Mouse (Mus musculus) fibroblast of lung, adult 2 months (primary cell): ENCODE results near the gene Myog.
"Not testable (repeated sequence)": the region's sequence is repeated elsewhere in the genome, so short reads cannot be mapped to it uniquely, and the experiment has no call there.

Experiments used
- DNase-seq: peaks from one replicate; pipeline ENCODE4 v3.0.0-alpha.2; 2011; ENCODE audit warnings: low read depth

Myog gene

DNA sequence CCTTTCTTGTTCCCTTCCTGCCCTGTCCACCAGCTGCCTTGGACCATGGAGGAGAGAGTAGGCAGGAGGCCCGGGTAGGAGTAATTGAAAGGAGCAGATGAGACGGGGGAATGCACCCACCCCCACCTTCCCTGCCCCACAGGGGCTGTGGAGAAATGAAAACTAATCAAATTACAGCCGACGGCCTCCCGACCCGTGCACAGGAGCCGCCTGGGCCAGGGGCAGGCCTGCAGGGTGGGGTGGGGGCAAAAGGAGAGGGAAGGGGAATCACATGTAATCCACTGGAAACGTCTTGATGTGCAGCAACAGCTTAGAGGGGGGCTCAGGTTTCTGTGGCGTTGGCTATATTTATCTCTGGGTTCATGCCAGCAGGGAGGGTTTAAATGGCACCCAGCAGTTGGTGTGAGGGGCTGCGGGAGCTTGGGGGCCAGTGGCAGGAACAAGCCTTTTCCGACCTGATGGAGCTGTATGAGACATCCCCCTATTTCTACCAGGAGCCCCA lies at the start of gene Myog:
Myog (plus strand) TSS at position 392 of the 502 bp plus-strand sequence.
- DNase-seq: no peak

DNA sequence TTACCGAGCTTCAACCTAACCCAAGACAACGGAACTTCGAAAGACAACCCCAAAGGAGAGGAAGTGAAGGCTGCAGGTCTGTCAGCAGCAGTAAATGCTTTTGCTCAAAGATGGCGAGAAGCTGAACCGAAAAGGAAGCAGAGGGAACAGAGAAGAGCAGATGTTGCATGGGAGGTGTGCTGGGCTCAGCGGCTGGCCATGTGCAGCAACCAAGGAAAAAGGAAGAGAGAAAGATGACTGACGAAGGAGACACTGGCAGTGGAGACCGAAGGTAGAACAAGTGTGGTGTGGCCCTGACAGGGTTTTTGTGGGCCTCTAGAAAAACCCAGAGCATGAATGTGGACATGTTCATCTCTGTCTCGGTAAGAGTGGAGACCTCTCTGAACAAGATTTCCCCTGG lies 49.1 kb upstream of the Myog start:
- no peak for DNase-seq

DNA sequence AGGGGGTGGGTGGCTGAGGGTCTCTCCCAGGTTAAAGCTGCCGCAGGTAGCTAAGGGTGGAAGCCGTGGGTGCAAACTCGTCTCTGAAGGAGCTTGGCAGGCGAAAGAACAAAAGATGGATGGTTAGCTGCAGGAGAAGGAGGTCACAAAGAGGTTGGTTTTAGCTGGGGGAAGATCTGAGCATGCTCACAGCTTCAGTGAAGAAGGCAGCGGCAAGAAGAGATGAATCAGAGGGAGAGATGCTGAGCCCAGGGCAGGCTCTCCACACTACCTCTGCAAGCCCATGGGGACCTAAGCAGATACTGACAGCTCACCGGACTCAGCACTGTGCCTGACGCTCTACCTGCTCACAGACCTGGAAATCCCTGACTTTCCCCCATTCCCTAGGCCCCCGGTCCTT lies 48.5 kb upstream of the Myog start:
- DNase-seq: no peak

DNA sequence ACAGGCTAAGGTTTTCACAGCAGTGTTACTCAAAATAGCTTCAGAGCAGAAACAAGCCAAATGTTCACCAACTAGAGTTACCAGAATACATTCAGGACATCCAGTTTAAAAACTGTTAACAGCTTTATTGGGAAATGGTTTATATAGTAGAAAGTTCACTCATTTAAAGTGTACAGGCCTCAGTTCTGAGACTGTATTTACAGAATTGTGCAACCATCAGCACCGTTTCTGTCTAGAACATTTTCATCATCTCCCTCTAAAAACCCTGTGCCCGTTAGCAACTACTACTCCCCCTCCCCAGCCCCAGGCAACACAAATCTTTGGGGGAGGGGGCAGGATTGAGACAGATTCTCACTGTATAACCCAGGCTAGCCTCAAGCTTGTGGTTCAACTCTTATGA lies 47.5 kb upstream of the Myog start:
- no peak for DNase-seq

DNA sequence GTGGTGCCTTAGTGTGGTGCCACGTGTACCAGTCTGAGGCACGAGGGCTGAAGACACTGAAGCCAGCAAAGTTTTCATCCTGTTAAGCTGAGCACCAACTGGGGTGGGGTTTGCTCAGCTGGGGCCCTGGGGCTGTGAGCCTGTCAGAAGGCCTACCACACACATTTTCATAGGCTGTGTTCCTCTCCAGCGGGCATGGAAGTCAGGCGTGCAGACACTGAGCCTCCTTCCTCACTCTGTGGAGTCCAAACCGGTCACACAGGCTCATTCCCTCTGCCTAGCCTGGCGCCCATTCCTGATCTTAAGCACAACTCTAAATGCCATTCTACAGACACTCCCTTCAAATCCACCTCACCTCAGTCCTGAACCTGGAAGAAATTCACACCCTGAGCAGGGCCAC lies 46.3 kb upstream of the Myog start:
- DNase-seq: no peak

DNA sequence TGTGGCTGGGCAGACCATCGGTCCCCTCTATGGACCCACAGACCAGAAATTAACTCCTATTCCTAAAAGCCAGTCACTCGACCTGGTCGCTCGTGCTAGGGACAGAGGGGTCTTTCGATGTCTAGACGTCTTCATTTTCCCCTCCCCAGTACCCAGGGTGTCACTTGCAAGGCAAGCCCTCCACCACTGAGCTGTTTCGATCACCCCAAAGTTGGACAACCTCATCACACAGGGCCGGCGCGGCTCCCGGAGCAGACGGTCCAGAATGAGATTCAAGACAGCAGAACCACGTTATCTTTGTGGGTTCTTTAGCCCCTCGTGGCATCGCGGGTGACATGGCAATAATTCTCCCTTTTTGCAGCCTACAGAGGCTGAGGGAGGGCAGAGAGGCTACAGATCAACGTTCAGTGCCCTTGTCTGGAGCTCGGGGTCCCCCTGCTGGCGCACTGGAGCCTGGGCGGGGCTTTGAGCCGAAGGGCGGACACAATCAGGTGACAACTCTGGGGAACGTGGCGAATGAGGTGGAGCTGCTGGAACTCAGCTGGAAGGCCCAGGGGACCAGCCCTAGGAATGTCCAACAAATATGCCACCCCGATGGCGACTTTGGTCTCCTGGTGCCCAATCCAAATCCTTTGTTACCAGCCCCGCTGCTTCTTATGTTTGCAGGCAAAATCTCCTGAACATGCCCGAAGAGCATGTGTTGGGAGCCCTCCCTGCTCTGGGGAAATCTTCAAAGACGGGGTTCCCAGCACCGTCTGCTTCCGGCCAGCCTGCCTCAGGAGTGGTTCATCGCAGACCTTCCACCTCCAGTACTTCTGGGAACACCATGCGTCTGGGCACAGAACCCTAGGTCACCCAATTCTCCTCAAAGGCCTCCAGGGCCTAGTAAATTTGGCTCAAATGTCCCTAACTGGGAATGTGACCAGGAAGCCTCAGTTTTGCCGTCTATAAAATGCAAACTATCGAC lies 45.6 kb upstream of the Myog start:
- DNase-seq: peak; percentile 62

DNA sequence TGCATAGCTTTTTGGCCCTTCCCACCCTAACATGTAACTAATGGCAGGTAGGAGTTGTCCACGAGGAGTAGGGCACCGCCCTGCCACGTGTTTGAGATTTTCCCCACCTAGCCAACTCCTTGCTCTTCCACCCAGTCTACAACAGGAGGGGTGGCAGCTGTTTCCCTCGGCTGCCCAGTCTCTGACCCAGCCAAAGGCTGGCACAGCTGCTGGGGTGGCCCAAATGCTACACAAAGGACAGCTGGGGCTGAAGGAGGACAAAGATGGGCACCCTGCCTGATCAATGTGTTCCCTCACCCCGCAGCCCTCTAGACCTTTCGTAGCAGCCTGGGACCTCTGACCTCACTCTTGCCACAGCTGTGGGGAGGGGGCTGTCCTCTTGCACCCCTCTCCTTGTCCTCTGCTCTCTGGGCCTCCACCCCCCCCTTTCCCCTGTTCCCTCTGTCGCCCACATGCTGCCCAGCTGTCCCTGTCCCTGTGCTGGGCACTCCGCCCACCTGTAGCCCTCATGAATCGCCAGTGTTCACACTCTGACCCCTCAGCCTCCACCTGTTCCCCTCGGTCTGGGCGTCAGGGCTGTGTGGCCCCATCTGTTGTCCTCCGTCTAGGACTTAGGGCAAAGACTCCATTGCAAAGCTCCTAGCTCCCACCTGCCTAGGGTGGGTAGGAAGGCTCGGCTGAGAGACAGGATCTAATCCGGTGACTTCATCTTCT lies 44.6 kb upstream of the Myog start:
- no peak for DNase-seq

DNA sequence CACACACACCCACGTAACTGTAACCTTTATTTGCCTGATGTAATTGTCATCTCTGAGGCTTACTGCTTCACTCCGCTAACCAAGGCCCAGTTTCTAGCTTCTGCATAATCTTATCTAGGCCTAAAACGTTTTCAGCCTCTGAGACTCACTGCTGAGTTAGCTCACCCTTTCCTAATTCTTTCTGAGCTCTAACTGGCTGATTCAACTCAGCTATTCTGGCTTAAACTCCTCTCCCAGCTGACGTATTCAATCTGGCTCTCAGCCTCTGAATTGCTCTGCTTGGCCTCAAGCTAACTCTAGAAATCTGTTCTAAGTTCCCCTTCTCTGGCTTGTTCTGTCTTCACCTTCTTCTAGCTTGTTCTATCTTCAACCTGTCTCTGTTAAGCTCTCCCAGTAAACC lies 43.2 kb upstream of the Myog start:
- peak; percentile 50 for DNase-seq

DNA sequence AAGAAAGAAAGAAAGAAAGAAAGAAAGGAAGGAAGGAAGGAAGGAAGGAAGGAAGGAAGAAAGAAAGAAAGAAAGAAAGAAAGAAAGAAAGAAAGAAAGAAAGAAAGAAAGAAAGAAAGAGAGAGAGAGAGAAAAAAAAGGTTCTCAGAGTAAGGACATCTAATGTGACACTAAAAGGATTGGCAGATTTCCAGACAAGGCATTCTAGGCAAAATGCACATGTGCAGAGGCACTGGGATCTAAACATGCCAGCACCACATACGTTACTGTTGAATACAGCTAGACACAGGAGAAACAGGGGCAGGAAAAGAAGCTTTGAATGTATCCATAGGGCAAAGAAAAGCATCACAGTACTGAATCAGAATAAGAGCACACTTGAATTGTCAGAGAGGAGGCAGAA lies 40.1 kb upstream of the Myog start:
- not testable (repeated sequence) for DNase-seq

DNA sequence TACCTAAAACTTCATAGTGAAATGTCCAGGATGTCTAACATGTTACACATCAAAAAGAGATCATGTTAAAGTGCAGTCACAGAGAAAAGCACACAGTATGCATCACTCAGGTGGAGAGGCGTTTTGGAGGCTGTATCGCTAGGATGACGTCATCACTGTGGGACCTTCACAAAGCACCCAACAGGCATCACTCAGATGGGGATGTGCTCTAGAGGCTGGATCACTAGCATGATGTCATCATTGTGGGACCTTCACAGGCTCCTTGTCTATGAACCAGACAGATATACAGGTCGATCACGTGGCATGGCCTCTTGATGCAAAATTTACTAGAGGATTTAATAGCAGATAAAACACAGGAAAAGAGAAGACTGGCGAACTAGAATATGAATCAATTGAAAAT lies 25.4 kb upstream of the Myog start:
- DNase-seq: no peak

DNA sequence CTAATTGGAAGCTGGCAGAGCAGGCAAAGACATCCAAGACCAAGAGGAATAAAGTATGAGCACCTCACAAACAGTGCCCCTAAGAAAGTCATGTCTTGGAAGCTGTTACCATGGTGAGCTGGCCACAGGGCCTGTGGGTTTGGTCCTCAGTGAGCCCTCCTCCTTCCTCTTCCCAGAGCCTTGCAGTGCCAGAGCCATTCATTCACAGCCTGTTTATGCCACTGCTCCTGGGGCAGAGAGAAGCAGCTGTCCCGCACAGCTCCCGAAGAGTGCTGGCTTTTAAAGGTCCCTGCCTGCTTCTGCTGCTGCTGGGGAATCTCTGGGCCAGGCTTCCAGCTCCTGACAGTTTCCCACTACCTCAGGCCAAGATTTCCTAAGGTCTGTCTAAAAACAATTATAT lies 24.0 kb upstream of the Myog start:
- DNase-seq: no peak

DNA sequence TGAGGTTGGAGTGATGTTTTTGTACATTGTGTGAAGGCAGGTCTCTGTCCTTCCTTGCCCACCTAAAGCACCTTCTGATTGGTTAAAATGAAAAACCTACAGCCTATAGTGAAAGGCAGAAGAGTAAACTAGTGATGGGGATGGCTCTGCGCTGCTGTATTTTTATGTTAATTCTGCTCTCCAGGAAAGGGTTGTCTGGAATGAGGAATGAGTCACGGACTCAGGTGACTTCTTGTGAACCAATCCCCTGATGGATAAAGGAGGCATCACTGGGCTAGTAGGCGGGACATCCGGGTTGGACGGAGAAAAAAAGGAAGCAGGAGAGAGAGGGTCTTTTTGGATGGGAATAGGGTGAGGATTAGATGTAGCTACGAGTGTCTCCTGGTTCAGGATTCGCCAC lies 19.8 kb upstream of the Myog start:
- no peak for DNase-seq

DNA sequence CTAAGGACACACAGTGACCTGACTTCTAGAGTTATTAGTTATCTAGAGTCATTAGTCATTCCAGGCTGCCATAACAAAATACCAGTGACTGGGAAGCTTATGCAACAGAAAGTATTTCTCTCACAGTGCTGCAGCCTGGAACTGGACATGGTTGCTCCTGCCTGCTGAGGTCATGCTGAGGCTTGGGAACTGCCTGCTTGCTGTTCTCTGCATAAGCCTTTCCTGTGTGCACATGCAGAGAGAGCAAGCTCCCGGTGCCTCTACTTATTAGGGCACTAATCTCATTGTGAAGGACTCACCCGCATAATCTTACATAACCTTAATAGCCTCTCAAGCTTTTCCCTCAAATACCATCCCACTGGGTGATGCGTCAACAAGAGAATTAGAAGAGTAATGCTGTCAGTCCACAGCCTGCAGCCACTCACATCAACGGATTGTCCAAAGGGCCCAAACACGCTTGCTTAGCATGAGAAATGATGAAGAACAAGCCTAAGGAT lies 17.0 kb upstream of the Myog start:
- no peak for DNase-seq

DNA sequence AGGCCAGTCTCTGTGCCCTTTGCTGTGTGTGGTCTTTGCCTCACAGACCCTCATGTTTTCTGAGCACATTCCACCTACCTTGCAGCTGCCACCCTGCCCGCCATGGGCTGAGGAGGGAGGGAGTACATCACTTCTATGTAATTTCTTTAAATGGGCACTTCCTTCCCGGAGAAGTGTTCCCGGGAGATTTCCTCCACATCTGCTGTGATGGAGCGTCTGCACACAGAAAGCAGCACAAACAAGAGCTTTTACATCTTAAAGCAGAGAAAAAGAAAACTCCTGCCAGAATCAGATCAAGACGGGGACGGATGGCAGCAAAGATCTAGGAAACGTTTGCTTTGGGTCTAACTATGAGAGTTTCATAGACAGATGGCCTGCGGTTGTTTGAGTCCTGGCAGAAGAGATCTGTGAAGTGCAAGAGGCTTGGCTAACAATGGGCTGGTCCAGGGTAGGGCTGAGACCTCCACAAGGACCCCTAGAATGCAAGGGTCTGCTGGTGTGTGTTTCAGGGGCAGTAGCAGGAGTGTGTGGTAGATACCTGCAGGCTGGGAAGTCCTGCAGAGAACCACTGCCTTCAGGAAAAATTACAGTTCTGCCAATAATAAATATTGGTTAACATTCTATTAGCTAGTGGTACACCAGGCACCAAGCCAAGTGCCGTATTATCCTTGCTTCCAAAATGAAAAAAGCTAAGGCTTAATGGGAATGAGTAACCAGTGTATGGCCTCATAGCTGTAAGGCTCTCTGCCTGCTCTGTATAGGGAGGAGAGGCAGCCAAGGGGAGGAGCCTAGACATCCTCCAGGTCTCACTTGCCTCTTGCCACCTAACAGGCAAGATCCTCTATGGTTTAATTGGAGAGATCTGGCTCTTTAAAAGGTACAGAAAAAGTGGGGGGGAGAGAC lies 16.0 kb upstream of the Myog start:
- no peak for DNase-seq

DNA sequence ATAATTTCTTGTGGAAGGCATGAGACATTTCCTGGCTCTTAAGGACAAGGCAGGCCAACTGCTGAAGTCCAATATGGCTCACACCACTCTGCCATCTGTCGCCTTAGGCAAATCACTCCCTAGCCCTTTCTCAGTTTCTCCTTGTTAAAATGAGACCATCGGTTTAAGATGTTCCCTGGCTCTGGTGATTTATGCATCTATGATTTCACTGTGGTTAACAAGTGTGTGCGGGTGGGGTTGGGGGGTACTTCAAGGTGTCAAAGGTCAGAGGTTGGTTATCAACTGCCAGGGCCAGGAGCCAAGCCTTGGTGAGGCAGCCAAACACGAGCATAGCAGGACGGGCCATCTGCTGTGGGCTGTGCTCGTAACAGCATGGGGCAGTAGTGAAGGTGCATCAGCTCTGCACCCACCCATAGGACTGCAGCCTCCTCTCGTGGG lies 15.3 kb upstream of the Myog start:
- no peak for DNase-seq

DNA sequence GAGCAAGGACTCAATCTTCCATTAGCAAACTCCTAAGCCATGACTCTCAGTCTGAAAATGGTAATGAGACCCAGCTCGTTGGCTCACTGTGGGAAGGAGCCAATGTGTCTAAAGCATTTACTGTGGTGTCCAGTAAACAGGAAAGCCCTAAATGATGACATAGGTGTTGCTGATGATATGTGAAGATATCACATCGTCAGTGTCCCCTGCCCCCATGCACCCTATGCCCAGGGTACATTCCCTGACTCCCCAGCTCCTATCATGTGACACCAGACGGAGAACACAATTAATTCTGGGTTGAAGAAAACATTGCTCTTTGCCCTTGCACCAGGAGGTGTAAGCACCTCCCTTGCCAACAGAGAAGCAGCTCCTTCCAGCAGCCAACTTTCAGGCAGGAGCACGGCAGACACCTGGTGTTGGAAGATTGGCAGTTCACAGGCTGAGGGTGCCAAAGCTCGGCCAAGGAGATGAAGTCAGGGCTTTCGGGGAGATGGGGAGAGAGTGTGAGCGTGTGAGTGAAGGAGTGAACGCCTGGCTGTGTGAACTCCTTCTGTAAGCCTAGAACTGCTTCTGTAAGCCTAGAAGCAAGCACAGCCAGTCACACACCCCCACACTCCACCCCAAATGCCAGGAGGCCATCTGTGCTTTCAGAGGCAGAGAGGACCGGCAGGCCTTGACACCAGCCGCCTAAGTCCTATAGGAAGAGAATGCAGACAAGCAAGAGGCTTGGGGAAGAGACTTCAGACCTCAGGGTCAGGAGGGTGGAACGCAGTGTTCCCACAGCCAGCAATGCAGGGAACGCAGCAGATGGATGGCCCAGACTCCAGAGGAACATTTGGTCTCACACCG lies 13.9 kb upstream of the Myog start:
- DNase-seq: no peak

DNA sequence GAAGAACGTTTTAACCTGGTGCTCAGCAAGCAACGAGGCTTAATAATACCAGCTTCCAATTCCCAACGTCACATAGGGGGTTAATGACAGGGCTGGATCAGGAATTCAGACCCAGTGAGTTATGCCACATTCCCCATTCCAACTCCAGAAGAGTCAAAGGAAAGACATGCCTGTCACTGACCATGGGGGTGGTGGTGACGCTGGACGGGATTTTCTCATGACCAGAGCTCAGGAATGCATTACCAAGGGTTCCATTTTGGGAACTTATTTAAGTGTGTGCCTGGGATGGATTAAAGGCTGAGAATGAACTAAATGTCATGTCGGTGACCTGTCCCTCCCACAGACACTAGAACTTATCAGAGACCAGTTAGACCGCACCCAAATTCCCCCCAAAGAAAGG lies 13.0 kb upstream of the Myog start:
- no peak for DNase-seq

DNA sequence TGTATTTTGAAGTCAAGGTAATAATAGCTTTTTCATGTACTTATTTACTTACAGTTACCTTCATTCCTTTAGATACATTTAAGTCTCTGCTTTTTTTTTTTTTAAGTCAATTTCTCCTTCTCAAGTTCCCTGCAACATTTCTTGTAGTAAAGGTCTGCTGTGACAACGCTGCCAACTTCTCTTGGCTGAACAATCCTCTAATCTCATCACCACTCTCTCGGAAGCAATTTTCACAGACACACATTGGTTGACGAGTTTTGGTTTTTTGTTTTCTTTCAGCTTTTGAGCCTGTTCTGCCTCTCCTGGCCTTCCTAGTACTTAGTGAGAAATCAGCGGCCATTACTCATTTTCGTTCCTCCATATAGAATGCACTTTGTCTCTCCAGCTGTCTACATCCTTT lies 9.6 kb upstream of the Myog start:
- DNase-seq: no peak

DNA sequence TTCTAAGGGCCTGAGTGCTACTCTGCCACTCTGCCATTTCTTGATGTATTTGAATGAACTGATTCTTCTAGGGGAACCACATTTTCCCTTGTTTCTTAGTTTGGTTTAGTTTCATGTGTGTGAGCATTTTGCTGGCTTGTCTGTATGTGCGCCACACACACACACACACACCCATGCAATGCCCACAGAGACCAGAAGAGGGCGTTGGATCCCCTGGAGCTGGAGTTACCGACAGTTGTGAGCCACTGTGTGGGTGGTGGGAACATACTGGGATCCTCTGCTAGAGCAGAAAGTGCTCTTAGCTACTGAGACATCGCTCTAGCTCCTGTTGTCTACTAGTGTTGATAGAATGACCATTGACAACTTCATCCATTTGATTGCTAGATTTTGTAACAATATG lies 8.2 kb upstream of the Myog start:
- no peak for DNase-seq

DNA sequence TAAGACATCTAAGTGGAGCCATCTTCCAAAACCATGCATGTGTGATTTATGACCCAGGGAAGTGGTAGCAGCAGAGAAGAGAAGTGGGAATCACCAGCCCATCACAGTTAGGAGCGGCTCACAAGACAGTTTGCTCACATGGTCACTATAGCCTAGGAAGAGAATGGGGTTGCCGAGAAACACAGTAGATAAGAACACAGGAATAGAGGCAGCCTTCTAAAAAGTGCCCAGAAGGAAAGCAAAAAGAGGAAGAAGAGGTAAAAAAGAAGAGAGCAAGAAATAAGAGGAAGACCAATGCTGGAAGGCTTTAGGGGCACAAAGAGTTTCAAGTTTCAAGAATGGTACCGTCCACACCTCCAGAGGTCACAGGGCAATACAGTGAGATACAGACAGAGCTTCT lies 7.4 kb upstream of the Myog start:
- no peak for DNase-seq

DNA sequence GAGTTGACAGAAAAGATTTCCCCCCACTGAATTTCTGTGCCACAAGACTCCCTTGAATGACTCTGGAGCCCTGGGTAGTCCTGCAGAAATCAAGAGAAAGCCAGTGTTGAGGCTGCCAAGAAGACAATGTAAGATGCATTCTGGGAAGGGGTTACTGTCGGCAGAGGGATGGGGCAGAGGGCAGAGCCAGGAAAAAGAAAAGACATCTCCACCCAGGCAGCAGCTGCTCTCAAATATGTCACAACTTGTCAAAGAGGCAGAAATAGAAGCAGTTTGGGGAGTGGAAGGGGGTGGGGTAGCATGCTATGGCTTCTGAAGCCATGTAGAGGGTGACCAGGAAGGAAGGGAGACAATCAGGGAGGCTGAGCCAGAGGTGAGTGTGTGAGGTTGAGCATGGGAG lies 6.7 kb upstream of the Myog start:
- no peak for DNase-seq
